Mouse (Mus musculus): ENCODE data around the gene Cul9. TPM values are rescaled to one million over a fixed set of nuclear protein-coding genes. Genes with fewer than 3 reads are reported as not detected.

The Cul9 gene
- polyA plus RNA-seq, 1 experiment from 2014 or later: 10.6 TPM

GRCm38 (mm10) chr17:46476601-46477000, 69.6 kb downstream of the Cul9 start:
- H3K36me3 ChIP-seq: no peaks in the 10 kb centered on the region
- H3K27ac ChIP-seq (replicated peaks): no peak overlapping the region
- no peak overlapping the region for H3K4me3 ChIP-seq (replicated peaks)
- no peaks in the 10 kb centered on the region for H3K4me1 ChIP-seq
- ATAC-seq (ENCODE audit: insufficient number of reproducible peaks, low FRiP score, low TSS enrichment, low read depth): no peak
- no peaks in the 10 kb centered on the region for H3K9me3 ChIP-seq (replicated peaks)
- H3K4me2 ChIP-seq (replicated peaks): no peak overlapping the region
- no peak overlapping the region for H3K9ac ChIP-seq
- 53% methylated on average over 8 of the region's 8 CpGs for WGBS
- peaks cover 6% of the 10 kb centered on the region; the same call in 1 of the 2 replicates for H3K27me3 ChIP-seq

GRCm38 (mm10) chr17:46467830-46468229, 78.4 kb downstream of the Cul9 start:
- no peaks in the 10 kb centered on the region for H3K9me3 ChIP-seq (replicated peaks)
- H3K36me3 ChIP-seq: no peaks in the 10 kb centered on the region
- no peaks in the 10 kb centered on the region for H3K4me1 ChIP-seq
- H3K4me3 ChIP-seq (replicated peaks): no peak overlapping the region
- ATAC-seq (ENCODE audit: insufficient number of reproducible peaks, low FRiP score, low TSS enrichment, low read depth): no peak
- H3K27ac ChIP-seq (replicated peaks): no peak overlapping the region
- no peak overlapping the region for H3K4me2 ChIP-seq (replicated peaks)
- 60% methylated on average over 9 of the region's 9 CpGs for WGBS
- no peaks in the 10 kb centered on the region for H3K27me3 ChIP-seq
- no peak overlapping the region for H3K9ac ChIP-seq

GRCm38 (mm10) chr17:46462226-46462625, 84.0 kb downstream of the Cul9 start:
- no peak overlapping the region for H3K9ac ChIP-seq
- no peak overlapping the region for H3K4me3 ChIP-seq (replicated peaks)
- H3K27me3 ChIP-seq: peaks cover 48% of the 10 kb centered on the region
- WGBS: 81% methylated on average over 5 of the region's 5 CpGs
- no peak for ATAC-seq (ENCODE audit: insufficient number of reproducible peaks, low FRiP score, low TSS enrichment, low read depth)
- no peaks in the 10 kb centered on the region for H3K36me3 ChIP-seq
- no peak overlapping the region for H3K27ac ChIP-seq (replicated peaks)
- H3K4me2 ChIP-seq (replicated peaks): no peak overlapping the region
- no peaks in the 10 kb centered on the region for H3K9me3 ChIP-seq (replicated peaks)
- H3K4me1 ChIP-seq: peaks cover 13% of the 10 kb centered on the region

- no peak overlapping the region for H3K27ac ChIP-seq (replicated peaks)
- H3K4me2 ChIP-seq (replicated peaks): peak overlapping the region; percentile 70
- peaks cover 57% of the 10 kb centered on the region for H3K27me3 ChIP-seq
- H3K9ac ChIP-seq: 0 out of 2 replicates have a peak overlapping the region, but pooled peaks have one; percentile 31
- H3K36me3 ChIP-seq: no peaks in the 10 kb centered on the region
- H3K4me3 ChIP-seq (replicated peaks): peak overlapping the region; percentile 37
- peaks cover 13% of the 10 kb centered on the region for H3K4me1 ChIP-seq
- ATAC-seq (ENCODE audit: insufficient number of reproducible peaks, low FRiP score, low TSS enrichment, low read depth): no peak
- WGBS: 10% methylated on average over 8 of the region's 8 CpGs
- H3K9me3 ChIP-seq (replicated peaks): no peaks in the 10 kb centered on the region
These were observed 84.8 kb downstream of the Cul9 start for GRCm38 (mm10) chr17:46461347-46461746.

GRCm38 (mm10) chr17:46460673-46461072, 85.5 kb downstream of the Cul9 start:
- Histone ChIP-seq H3K36me3 (no peaks in the 10 kb centered on the region), H3K4me3 (replicated peaks) (peak overlapping the region; percentile 37), H3K4me2 (replicated peaks) (peak overlapping the region; percentile 70), H3K27me3 (peaks cover 63% of the 10 kb centered on the region), H3K27ac (replicated peaks) (no peak overlapping the region), H3K4me1 (peaks cover 16% of the 10 kb centered on the region), H3K9me3 (replicated peaks) (no peaks in the 10 kb centered on the region), H3K9ac (peak overlapping the region; percentile 31; the same call in 1 of the 2 replicates)
- under 1% methylated on average over 32 of the region's 32 CpGs for WGBS
- no peak for ATAC-seq (ENCODE audit: insufficient number of reproducible peaks, low FRiP score, low TSS enrichment, low read depth)

- Histone ChIP-seq H3K27ac (replicated peaks) (no peak overlapping the region), H3K4me1 (peaks cover 39% of the 10 kb centered on the region), H3K9ac (no peak overlapping the region), H3K36me3 (no peaks in the 10 kb centered on the region), H3K4me3 (replicated peaks) (no peak overlapping the region), H3K4me2 (replicated peaks) (no peak overlapping the region), H3K9me3 (replicated peaks) (no peaks in the 10 kb centered on the region), H3K27me3 (peaks cover 78% of the 10 kb centered on the region)
- 23% methylated on average over 3 of the region's 3 CpGs for WGBS
- ATAC-seq (ENCODE audit: insufficient number of reproducible peaks, low FRiP score, low TSS enrichment, low read depth): no peak
These were observed 87.7 kb downstream of the Cul9 start for GRCm38 (mm10) chr17:46458439-46458838.

DNA sequence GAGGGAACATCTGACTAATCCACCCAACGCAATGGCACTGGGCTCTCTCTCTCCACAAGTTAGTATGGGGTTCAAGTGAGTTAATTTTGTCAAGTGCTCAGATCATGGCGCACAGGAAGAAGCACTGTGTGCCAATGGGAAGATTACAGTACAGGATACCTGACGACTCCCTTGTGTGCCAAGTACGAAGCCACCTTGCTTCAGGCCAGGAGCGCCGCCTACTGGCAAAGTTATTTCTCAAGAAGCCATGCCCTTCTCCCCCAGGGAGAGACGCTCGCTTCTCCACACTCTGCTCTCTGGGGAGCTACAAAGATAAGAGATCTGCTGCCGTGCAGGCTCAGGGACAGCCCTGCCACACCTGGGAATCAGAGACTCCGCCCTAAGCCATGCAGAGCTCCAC, 88.4 kb downstream of the Cul9 start:
- Histone ChIP-seq H3K4me1 (peaks cover 42% of the 10 kb centered on the region), H3K27ac (replicated peaks) (no peak overlapping the region), H3K36me3 (no peaks in the 10 kb centered on the region), H3K27me3 (peaks cover 84% of the 10 kb centered on the region), H3K4me3 (replicated peaks) (no peak overlapping the region), H3K4me2 (replicated peaks) (no peak overlapping the region), H3K9me3 (replicated peaks) (no peaks in the 10 kb centered on the region), H3K9ac (no peak overlapping the region)
- no peak for ATAC-seq (ENCODE audit: insufficient number of reproducible peaks, low FRiP score, low TSS enrichment, low read depth)
- 11% methylated on average over 10 of the region's 10 CpGs for WGBS

DNA sequence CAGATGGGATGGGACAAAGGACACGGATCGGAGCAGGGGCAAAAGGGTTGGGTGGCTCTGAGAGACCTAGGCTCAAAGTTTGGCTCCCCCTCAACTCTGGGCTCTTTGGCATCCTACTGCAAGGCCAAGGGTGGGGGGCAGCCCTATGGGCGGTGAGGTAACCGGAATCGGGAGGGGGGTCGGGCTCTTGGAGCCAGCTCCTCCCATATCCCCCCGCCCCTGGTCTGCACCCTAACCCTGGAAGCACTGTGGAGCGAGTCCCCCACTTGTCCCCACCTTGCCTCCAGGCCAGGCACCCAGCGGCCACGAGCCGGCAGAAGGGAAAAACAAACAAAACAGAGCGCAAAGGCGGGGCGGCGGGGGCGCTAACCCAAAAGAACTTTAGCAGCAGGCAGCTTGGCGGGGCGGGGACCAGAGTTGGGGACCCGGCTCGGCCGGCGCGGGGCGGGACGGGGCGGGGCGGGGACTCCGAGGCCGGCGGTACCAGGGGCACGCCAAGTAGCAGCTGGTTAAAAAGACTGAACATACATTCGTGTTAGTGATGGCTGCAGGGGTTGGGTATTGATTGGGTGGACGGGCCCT, 91.0 kb downstream of the Cul9 start:
- H3K4me3 ChIP-seq (replicated peaks): peak overlapping the region; percentile 45
- under 1% methylated on average over 33 of the region's 33 CpGs for WGBS
- no peaks in the 10 kb centered on the region for H3K9me3 ChIP-seq (replicated peaks)
- H3K4me2 ChIP-seq (replicated peaks): peak overlapping the region; percentile 90
- peaks cover 31% of the 10 kb centered on the region for H3K4me1 ChIP-seq
- H3K36me3 ChIP-seq: no peaks in the 10 kb centered on the region
- H3K9ac ChIP-seq: peak overlapping the region; percentile 39; the same call in 1 of the 2 replicates
- 0 out of 2 replicates have a peak, but pooled peaks have one; percentile 36 for ATAC-seq (ENCODE audit: insufficient number of reproducible peaks, low FRiP score, low TSS enrichment, low read depth)
- no peak overlapping the region for H3K27ac ChIP-seq (replicated peaks)
- H3K27me3 ChIP-seq: peaks cover 75% of the 10 kb centered on the region

DNA sequence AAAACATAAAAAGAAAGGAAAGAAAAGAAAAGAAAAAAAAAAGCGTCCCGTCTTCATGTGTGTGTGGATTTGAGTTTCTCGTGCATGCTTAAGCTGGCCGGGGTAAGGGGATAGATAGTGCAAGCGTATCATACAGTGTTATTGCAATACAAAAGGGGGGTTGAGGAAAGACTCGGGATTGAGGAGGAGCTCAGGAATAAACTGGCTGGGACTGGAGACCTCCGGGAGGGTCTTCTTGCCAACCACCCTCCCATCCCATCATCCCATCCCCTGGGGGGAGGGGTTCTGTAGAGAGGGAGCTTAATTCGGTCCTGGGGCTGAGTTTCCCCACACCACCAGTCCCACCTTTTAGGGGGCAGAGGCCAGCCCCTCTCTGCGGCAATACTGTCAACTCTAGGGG, 91.6 kb downstream of the Cul9 start:
- H3K4me2 ChIP-seq (replicated peaks): peak overlapping the region; percentile 90
- ATAC-seq (ENCODE audit: insufficient number of reproducible peaks, low FRiP score, low TSS enrichment, low read depth): no peak
- H3K9ac ChIP-seq: no peak overlapping the region
- no peak overlapping the region for H3K27ac ChIP-seq (replicated peaks)
- WGBS: 2% methylated on average over 9 of the region's 9 CpGs
- peaks cover 69% of the 10 kb centered on the region for H3K27me3 ChIP-seq
- no peaks in the 10 kb centered on the region for H3K9me3 ChIP-seq (replicated peaks)
- no peaks in the 10 kb centered on the region for H3K36me3 ChIP-seq
- H3K4me3 ChIP-seq (replicated peaks): peak overlapping the region; percentile 45
- peaks cover 30% of the 10 kb centered on the region for H3K4me1 ChIP-seq

DNA sequence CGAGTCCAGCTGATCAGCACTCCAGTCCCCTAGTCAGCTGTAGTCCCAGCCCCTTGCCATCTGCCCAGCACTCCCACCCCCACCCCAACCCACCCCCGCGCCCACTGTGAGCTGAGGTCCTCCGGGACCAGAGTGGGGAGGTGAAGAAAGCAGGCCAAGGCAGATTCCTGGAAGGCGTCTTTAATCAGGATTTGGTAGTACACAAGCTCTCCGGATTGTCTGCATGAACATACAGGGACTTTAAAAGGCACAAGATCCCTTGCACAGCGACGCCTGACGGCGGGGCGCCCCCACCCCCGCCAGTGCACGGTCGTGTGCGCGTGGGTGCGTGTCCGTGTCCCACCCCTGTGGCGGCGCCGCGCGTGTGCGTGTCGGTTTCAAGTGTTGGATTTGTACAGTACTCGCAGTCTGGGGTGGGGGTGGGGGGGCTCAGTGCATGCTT, 92.2 kb downstream of the Cul9 start:
- H3K27me3 ChIP-seq: peaks cover 63% of the 10 kb centered on the region
- H3K27ac ChIP-seq (replicated peaks): no peak overlapping the region
- peak overlapping the region; percentile 90 for H3K4me2 ChIP-seq (replicated peaks)
- peak overlapping the region; percentile 45 for H3K4me3 ChIP-seq (replicated peaks)
- H3K9me3 ChIP-seq (replicated peaks): no peaks in the 10 kb centered on the region
- ATAC-seq (ENCODE audit: insufficient number of reproducible peaks, low FRiP score, low TSS enrichment, low read depth): no peak; the same call in 1 of the 2 replicates
- no peak overlapping the region for H3K9ac ChIP-seq
- peaks cover 30% of the 10 kb centered on the region for H3K4me1 ChIP-seq
- no peaks in the 10 kb centered on the region for H3K36me3 ChIP-seq
- 1% methylated on average over 26 of the region's 26 CpGs for WGBS

DNA sequence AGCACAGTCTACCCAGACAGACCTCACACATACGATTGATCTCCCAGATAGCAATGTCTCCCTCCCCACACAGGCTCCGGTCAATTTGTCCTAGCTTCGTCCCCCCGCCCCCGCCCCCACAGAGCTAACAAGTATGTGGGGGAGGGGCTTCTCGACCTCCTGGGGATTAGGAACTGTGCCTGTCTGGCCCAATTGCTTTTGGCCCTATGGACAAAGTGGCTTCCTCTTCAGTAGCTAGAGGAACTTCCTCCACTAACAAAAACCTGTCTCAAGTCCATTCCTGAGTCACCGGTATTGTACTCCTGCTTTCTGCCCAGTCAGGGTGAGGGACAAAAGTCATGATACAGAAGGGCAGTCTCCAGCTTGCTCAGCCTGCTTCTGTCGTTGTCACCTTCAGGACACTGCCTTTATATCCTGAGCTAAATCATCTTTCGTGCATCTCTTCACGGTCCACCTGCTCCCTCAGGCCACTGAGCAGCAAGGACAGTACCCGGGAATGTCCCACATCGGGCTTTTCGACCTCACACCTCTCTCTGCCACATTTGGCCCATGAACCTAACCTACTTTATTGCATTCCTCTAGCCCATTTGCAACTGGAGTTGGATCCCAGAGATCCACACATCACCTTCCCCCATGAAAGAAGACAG, 92.8 kb downstream of the Cul9 start:
- Histone ChIP-seq H3K36me3 (no peaks in the 10 kb centered on the region), H3K27me3 (peaks cover 58% of the 10 kb centered on the region), H3K9ac (no peak overlapping the region), H3K4me3 (replicated peaks) (no peak overlapping the region), H3K27ac (replicated peaks) (no peak overlapping the region), H3K4me2 (replicated peaks) (no peak overlapping the region), H3K9me3 (replicated peaks) (no peaks in the 10 kb centered on the region), H3K4me1 (peaks cover 30% of the 10 kb centered on the region)
- WGBS: 11% methylated on average over 13 of the region's 13 CpGs
- ATAC-seq (ENCODE audit: insufficient number of reproducible peaks, low FRiP score, low TSS enrichment, low read depth): no peak

All from embryonic facial prominence, embryonic 15.5 days (tissue).